Mouse (Mus musculus) forebrain, embryonic 13.5 days (tissue): Measurements from ENCODE around the gene Sardh. TPM values are rescaled to one million over a fixed set of nuclear protein-coding genes. Genes with fewer than 3 reads are reported as not detected.

Source experiments
- ATAC-seq: fragments of 200-750 bp; cut with Nextera tagmentation; 2 replicates; pipeline ENCODE4 v1.8.0; 2017
- H3K27ac ChIP-seq: fragments of 300-500 bp; sonication (generic); 2 replicates; pipeline ENCODE4 v1.5.1; 2015; ENCODE audit warnings: inconsistent platforms, mild to moderate bottlenecking, moderate library complexity
- H3K27me3 ChIP-seq: fragments of 300-500 bp; sonication (generic); 2 replicates; pipeline ENCODE4 v1.6.1; 2015; ENCODE audit warnings: mild to moderate bottlenecking, inconsistent platforms
- H3K36me3 ChIP-seq: fragments of 300-500 bp; sonication (generic); 2 replicates; pipeline ENCODE4 v1.6.1; 2015; ENCODE audit warnings: mild to moderate bottlenecking, inconsistent platforms; ENCODE audit not compliant: poor library complexity, severe bottlenecking
- H3K4me1 ChIP-seq: fragments of 300-500 bp; sonication (generic); 2 replicates; pipeline ENCODE4 v1.6.1; 2015; ENCODE audit warnings: inconsistent platforms
- H3K4me2 ChIP-seq: fragments of 300-500 bp; sonication (generic); 2 replicates; pipeline ENCODE4 v1.6.1; 2015; ENCODE audit warnings: inconsistent platforms, mild to moderate bottlenecking, moderate library complexity
- H3K4me3 ChIP-seq: fragments of 300-500 bp; sonication (generic); 2 replicates; pipeline ENCODE4 v1.5.1; 2015; ENCODE audit warnings: mild to moderate bottlenecking, inconsistent platforms
- H3K9ac ChIP-seq: fragments of 300-500 bp; sonication (generic); 2 replicates; pipeline ENCODE4 v1.6.1; 2015; ENCODE audit warnings: mild to moderate bottlenecking, inconsistent platforms
- H3K9me3 ChIP-seq: fragments of 300-500 bp; sonication (generic); replicated peaks from 2 replicates; pipeline ENCODE4 v1.6.1; 2016; ENCODE audit warnings: inconsistent platforms
- WGBS: fragments of 180-500 bp; shearing (Covaris S2); methylation state at CpG from one replicate; pipeline ENCODE4 v1.1.7; 2015; 5-methylcytosine and 5-hydroxymethylcytosine counted together
- polyA plus RNA-seq: library from polyadenylated mRNA; unstranded; fragments of >200 nt; fragmentation: Nextera tagmentation; extraction: Ambion mirVana; gene quantifications from 2 replicates; pipeline ENCODE4 v1.2.1, GENCODE M21; 2015

Gene Sardh
- polyA plus RNA-seq, 1 experiment from 2014 or later, result 2.1 TPM

- 65% methylated on average over 5 of the region's 5 CpGs for WGBS
- Histone ChIP-seq H3K9me3 (no peaks in the 10 kb centered on the region; the same call in 1 of the 2 replicates), H3K4me2 (no peak overlapping the region), H3K36me3 (no peaks in the 10 kb centered on the region), H3K9ac (no peak overlapping the region), H3K4me3 (no peak overlapping the region), H3K4me1 (no peaks in the 10 kb centered on the region), H3K27me3 (no peaks in the 10 kb centered on the region), H3K27ac (no peak overlapping the region)
- no peak for ATAC-seq
These were observed 49.4 kb downstream of the Sardh start for GRCm38 (mm10) chr2:27198551-27199246.

DNA sequence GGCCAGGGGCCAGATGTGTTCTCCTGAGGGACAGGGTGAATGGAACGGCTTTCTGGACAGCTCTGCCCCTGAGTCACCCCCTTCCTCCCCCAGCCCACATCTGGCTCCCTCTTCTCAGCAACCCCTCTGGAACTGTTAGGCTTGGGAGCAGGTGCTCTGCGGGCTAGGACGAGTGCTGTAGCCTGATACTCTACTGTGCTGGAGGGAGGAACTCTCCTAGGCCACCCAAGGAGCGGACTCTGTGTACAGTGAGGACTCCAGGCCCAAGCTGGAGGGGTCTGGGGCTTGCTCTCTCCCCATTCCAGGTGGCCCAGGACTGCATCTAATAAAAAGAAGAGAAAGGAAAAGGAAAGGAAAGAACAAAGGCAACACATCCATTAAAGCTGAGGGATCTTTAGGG lies 58.1 kb downstream of the Sardh start:
- H3K4me1 ChIP-seq, result no peaks in the 10 kb centered on the region; the same call in 1 of the 2 replicates
- no peaks in the 10 kb centered on the region for H3K27me3 ChIP-seq
- no peak for ATAC-seq
- H3K36me3 ChIP-seq, result no peaks in the 10 kb centered on the region
- H3K4me2 ChIP-seq, result no peak overlapping the region
- no peak overlapping the region for H3K9ac ChIP-seq
- H3K9me3 ChIP-seq, result no peaks in the 10 kb centered on the region
- H3K4me3 ChIP-seq, result no peak overlapping the region
- H3K27ac ChIP-seq, result no peak overlapping the region
- 71% methylated on average over 4 of the region's 4 CpGs for WGBS

- WGBS, result 89% methylated on average over 6 of the region's 6 CpGs
- ATAC-seq, result no peak
These were observed 60.6 kb downstream of the Sardh start for GRCm38 (mm10) chr2:27187531-27187930.

DNA sequence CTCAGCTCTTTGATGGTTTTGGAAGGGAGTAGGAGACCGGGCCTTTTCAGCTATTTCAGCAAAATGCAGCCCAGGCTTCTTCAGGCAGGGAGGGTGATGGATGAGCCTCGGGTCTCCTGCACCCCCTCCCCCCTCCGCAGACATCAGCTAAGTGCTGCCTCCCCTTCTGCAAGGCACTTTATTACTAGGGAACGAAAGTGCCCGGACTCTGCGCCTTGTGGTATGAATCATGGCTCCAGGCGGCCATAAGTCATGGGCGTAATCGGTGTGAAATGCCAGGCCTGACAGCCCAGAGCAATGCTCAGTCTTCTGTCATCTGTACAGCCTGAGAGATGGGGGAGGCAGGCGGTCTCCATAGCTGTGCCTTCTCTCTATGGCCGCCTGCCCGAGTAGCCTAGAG lies 64.4 kb downstream of the Sardh start:
- no peak overlapping the region for H3K4me2 ChIP-seq
- no peaks in the 10 kb centered on the region for H3K27me3 ChIP-seq
- no peaks in the 10 kb centered on the region for H3K9me3 ChIP-seq
- no peak overlapping the region for H3K27ac ChIP-seq
- 87% methylated on average over 12 of the region's 12 CpGs for WGBS
- no peak for ATAC-seq
- H3K4me3 ChIP-seq, result no peak overlapping the region
- no peak overlapping the region for H3K9ac ChIP-seq
- no peaks in the 10 kb centered on the region for H3K36me3 ChIP-seq
- H3K4me1 ChIP-seq, result no peaks in the 10 kb centered on the region

More at GRCm38 (mm10) chr2:27187531-27187930, 60.6 kb downstream of the Sardh start:
- Histone ChIP-seq H3K36me3 (no peaks in the 10 kb centered on the region), H3K4me1 (no peaks in the 10 kb centered on the region; the same call in 1 of the 2 replicates), H3K27ac (no peak overlapping the region), H3K27me3 (no peaks in the 10 kb centered on the region), H3K4me3 (no peak overlapping the region), H3K9me3 (no peaks in the 10 kb centered on the region), H3K9ac (no peak overlapping the region), H3K4me2 (no peak overlapping the region)

DNA sequence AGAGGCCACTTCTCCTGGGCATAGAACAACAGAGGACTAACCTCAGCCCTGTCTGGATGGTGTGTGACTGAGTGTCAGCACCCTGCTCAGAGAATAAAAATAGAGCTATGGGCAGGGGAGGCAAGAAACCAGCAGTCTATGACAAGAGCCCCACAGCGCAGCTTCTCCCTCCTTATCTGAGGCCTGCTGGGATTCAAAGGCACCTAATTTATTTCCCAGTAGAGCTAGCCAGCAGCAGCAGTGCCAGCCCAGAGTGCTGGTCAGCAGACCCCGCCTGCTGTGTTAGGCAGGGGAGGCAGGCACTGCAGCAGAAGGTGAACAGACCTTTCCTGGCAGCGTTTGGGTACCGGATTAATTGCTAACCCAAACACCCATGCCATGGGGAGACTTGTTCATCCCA lies 66.2 kb downstream of the Sardh start:
- Histone ChIP-seq H3K4me2 (no peak overlapping the region), H3K36me3 (no peaks in the 10 kb centered on the region), H3K27me3 (no peaks in the 10 kb centered on the region), H3K4me3 (no peak overlapping the region), H3K9me3 (no peaks in the 10 kb centered on the region), H3K4me1 (no peaks in the 10 kb centered on the region), H3K27ac (no peak overlapping the region), H3K9ac (no peak overlapping the region)
- 77% methylated on average over 4 of the region's 4 CpGs for WGBS
- ATAC-seq, result no peak

DNA sequence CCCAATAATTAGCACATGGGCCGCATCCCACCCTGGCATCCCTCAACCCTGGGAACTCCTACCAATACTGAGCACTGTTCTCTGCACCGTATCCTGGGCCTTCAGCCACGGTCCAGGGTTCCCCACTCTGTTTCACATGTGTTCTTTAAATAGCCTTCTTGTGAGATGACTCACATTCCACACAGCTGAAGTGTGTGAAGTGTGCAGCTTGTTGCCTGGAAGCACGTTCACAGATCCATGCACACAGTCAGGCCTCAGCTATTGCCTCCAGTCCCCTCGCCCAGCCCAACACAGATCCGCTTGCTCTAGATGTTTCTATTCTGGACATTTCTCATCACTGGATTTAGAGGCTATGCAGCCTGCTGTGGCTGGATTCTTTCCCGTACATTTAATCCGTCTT lies 69.0 kb downstream of the Sardh start:
- WGBS, result 81% methylated on average over 8 of the region's 8 CpGs
- no peaks in the 10 kb centered on the region for H3K4me1 ChIP-seq
- ATAC-seq, result no peak
- H3K4me3 ChIP-seq, result no peak overlapping the region
- H3K36me3 ChIP-seq, result no peaks in the 10 kb centered on the region
- no peak overlapping the region for H3K27ac ChIP-seq
- H3K9me3 ChIP-seq, result no peaks in the 10 kb centered on the region
- H3K4me2 ChIP-seq, result no peak overlapping the region
- H3K27me3 ChIP-seq, result no peaks in the 10 kb centered on the region
- H3K9ac ChIP-seq, result no peak overlapping the region

DNA sequence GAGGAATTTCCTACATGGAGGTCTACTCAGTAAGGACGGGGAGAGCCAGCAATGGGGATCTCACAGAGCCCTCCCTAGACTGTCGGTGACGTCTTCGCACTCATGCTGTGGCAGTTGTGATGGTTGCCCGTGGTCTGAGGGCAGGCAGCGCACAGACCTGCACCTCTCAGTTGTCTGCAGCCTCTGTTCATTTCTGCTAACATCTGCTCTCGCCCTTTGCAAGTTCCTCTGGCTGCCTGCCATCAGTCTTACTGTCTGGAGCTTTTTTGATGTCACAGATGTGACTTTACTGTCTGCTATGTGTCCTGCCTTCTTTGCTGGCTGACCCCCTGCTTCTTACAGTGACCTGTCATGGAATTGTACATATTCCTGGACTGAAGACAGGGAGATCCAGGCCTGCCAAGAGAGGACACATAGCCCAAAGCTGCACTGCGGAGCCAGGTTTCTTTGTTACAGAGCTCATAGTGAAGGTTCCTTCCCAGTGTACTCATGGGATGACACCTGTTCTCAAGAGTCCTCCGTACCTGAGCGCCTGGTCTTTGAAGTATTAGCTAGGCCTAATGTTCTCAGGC lies 72.4 kb downstream of the Sardh start:
- H3K4me3 ChIP-seq, result no peak overlapping the region
- no peaks in the 10 kb centered on the region for H3K4me1 ChIP-seq
- WGBS, result 82% methylated on average over 10 of the region's 10 CpGs
- H3K27ac ChIP-seq, result no peak overlapping the region
- no peaks in the 10 kb centered on the region for H3K9me3 ChIP-seq
- H3K9ac ChIP-seq, result no peak overlapping the region
- no peak overlapping the region for H3K4me2 ChIP-seq
- H3K36me3 ChIP-seq, result no peaks in the 10 kb centered on the region
- no peaks in the 10 kb centered on the region for H3K27me3 ChIP-seq
- ATAC-seq, result no peak

DNA sequence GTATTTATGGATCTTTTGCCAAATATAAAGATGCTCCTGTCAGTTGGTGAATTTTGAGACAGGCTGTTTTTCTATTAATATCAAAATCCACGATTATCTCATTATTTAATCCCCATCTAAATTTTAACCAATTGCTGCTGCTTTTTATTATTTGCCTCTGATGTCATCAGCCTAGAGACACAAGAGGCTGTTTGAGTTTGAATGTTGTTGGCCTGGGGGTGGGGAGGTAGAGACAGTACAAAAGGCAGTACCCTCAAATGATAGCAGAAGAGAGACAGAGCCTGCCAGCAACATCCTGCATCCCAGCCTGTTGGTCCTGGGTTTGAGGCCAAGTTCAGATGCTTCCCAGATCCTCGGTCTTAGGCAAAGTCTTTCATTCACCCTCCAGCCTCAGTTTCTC lies 73.9 kb downstream of the Sardh start:
- H3K4me2 ChIP-seq, result no peak overlapping the region
- no peaks in the 10 kb centered on the region for H3K36me3 ChIP-seq
- no peaks in the 10 kb centered on the region for H3K27me3 ChIP-seq
- H3K27ac ChIP-seq, result no peak overlapping the region
- 71% methylated on average over 2 of the region's 2 CpGs for WGBS
- H3K4me1 ChIP-seq, result no peaks in the 10 kb centered on the region
- ATAC-seq, result no peak
- no peak overlapping the region for H3K9ac ChIP-seq
- no peak overlapping the region for H3K4me3 ChIP-seq
- H3K9me3 ChIP-seq, result no peaks in the 10 kb centered on the region

DNA sequence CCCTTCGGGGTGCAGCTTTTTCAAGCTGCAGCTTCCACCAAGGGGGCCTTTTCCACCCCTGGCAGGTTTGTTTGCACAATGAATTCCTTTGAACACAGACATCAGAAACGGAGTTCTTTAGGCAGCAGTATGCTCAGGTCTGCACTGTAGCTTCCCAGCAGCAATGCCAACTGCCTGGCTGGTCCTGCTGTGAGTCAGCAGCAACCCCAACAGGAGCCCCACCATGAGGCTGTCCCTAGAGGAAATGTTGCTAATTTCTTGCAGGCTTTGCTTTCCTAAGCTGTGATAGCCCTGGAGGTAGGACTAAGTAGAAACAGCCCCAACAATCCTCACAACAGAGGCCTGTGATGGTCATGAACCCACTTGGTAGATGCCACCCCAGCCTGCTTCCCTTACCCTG lies 81.1 kb downstream of the Sardh start:
- WGBS, result 38% methylated on average over 2 of the region's 2 CpGs
- H3K4me1 ChIP-seq, result peaks cover 6% of the 10 kb centered on the region; the same call in 1 of the 2 replicates

GRCm38 (mm10) chr2:27166074-27166473 lies 82.1 kb downstream of the Sardh start:
- no peak for ATAC-seq
- WGBS, result 89% methylated on average over 2 of the region's 2 CpGs
- H3K9me3 ChIP-seq, result no peaks in the 10 kb centered on the region
- H3K27ac ChIP-seq, result no peak overlapping the region
- H3K4me1 ChIP-seq, result peaks cover 6% of the 10 kb centered on the region; the same call in 1 of the 2 replicates
- H3K27me3 ChIP-seq, result no peaks in the 10 kb centered on the region
- no peaks in the 10 kb centered on the region for H3K36me3 ChIP-seq
- H3K9ac ChIP-seq, result no peak overlapping the region
- H3K4me3 ChIP-seq, result no peak overlapping the region
- no peak overlapping the region for H3K4me2 ChIP-seq

More for the DNA sequence above, 81.1 kb downstream of the Sardh start:
- Histone ChIP-seq H3K9me3 (no peaks in the 10 kb centered on the region), H3K27ac (no peak overlapping the region), H3K4me3 (no peak overlapping the region), H3K9ac (no peak overlapping the region), H3K27me3 (no peaks in the 10 kb centered on the region), H3K36me3 (no peaks in the 10 kb centered on the region), H3K4me2 (no peak overlapping the region)
- no peak for ATAC-seq

DNA sequence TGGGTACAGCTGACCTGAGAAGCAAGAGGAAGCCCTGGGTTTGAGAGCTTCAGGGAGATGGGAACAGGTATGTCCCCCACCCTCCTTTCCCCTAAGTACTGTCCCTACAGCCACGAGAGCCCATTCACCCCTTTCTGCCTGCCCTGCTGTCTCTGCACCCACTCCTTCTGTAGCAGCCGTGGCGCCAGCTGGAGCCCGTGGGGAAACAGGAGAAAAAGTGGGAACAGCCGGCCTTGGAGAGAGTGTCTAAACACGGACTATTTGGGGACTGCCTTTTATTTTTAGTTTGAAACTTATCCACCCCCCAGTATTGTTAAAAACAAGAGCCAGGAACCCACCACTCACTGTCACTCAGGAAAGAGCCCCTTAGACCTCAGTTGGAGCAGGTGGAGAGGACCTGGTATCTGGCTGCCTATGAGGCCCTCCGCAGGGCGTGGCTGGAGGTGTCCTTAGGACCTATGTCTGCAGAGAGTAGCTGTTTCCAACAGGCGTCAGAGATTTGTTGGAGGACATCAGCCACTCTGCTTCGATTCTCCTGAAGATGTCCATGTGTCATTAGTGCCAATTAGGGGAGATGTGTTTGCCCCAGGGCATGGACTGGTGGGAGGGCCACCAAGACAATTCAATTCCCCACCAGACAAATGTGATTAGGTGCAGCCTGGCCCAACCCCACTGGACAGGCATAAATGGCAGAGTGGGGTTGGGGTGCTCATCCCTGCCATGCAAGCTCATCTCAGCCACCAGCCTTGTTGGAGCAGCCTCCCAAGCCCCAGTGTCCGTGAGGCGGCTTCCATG lies 83.1 kb downstream of the Sardh start, which contains the start of gene Dbh:
Gene Dbh, plus strand, starts transcription at position 438 of the 795 bp plus-strand sequence.
- WGBS, result 81% methylated on average over 12 of the region's 12 CpGs

GRCm38 (mm10) chr2:27163851-27164250 lies 84.3 kb downstream of the Sardh start:
- H3K27ac ChIP-seq, result no peak overlapping the region
- H3K9ac ChIP-seq, result no peak overlapping the region
- no peaks in the 10 kb centered on the region for H3K27me3 ChIP-seq
- H3K4me2 ChIP-seq, result no peak overlapping the region
- ATAC-seq, result no peak
- H3K36me3 ChIP-seq, result no peaks in the 10 kb centered on the region
- 67% methylated on average over 5 of the region's 5 CpGs for WGBS
- H3K9me3 ChIP-seq, result no peaks in the 10 kb centered on the region
- peaks cover 6% of the 10 kb centered on the region; the same call in 1 of the 2 replicates for H3K4me1 ChIP-seq
- H3K4me3 ChIP-seq, result no peak overlapping the region

More for the DNA sequence above, 83.1 kb downstream of the Sardh start, which contains the start of gene Dbh:
- H3K9ac ChIP-seq, result no peak within 1 kb of the TSS
- H3K4me3 ChIP-seq, result no peak within 1 kb of the TSS
- no peak for ATAC-seq
- no peak within 1 kb of the TSS for H3K4me2 ChIP-seq
- H3K4me1 ChIP-seq, result peaks cover 6% of the 10 kb centered on the region; the same call in 1 of the 2 replicates
- H3K27ac ChIP-seq, result no peak within 1 kb of the TSS
- no peaks in the 10 kb centered on the region for H3K27me3 ChIP-seq
- no peaks in the 10 kb centered on the region for H3K9me3 ChIP-seq
- H3K36me3 ChIP-seq, result no peaks in the 10 kb centered on the region
